Mouse (Mus musculus) G1E-ER4 (cell line): Measurements from ENCODE around the gene Smad9. TPM values are rescaled to one million over a fixed set of nuclear protein-coding genes. Genes with fewer than 3 reads are reported as not detected.

Source experiments
- GATA1 ChIP-seq: IDR thresholded peaks from one replicate; pipeline ENCODE4 v1.8.0; 2012; ENCODE audit warnings: low read length, inconsistent platforms
- polyA plus RNA-seq: library from polyadenylated mRNA; stranded (reverse); fragments of >175 nt; gene quantifications from 2 replicates; pipeline ENCODE4 v1.2.3, GENCODE M21; 2012

The Smad9 gene
- polyA plus RNA-seq, 1 experiment, result not detected

DNA sequence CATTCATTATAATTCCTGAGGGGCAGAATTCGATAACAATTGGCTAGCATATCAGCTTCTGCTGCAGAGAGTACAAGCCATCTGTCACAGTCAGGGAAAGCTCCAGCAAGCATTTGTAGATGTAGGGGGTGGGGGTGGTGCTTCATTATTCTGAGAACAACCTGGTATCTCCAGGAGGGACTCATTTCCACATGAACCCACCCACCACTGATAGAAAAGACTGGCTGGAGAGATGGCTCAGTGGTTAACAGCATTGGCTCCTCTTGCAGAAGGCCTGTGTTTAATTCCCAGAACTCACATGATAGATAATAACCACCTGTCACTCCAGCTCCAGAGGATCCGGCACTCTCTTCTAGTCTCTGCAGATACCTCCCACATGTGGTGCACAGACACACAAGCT is 80.0 kb downstream of the Smad9 start:
- no peak for TF ChIP-seq GATA1

Other genes starting within 250 kb of the Smad9 start
- gene Supt20, start 62.8 kb upstream of the Smad9 start, polyA plus RNA-seq, result 2.8 and 6.0 TPM in 2 replicates
- not detected in 2 replicates for gene Gm21958, start 41.2 kb upstream of the Smad9 start, polyA plus RNA-seq
- 29.7 and 65.2 TPM in 2 replicates for gene Exosc8, start 20.2 kb upstream of the Smad9 start, polyA plus RNA-seq
- 2.1 and 2.5 TPM in 2 replicates for gene Alg5, start 20.0 kb upstream of the Smad9 start, polyA plus RNA-seq
- gene Rfxap, start 52.2 kb downstream of the Smad9 start, polyA plus RNA-seq, result 115 and 128 TPM in 2 replicates
- not detected in 2 replicates for gene Sertm1, start 160.3 kb downstream of the Smad9 start, polyA plus RNA-seq